Mouse (Mus musculus): ENCODE data around the gene Prpf18. TPM values are rescaled to one million over a fixed set of nuclear protein-coding genes. Genes with fewer than 3 reads are reported as not detected.

Prpf18 gene
- polyA plus RNA-seq (2017; shearing (Covaris generic)), result 92.5 TPM

DNA sequence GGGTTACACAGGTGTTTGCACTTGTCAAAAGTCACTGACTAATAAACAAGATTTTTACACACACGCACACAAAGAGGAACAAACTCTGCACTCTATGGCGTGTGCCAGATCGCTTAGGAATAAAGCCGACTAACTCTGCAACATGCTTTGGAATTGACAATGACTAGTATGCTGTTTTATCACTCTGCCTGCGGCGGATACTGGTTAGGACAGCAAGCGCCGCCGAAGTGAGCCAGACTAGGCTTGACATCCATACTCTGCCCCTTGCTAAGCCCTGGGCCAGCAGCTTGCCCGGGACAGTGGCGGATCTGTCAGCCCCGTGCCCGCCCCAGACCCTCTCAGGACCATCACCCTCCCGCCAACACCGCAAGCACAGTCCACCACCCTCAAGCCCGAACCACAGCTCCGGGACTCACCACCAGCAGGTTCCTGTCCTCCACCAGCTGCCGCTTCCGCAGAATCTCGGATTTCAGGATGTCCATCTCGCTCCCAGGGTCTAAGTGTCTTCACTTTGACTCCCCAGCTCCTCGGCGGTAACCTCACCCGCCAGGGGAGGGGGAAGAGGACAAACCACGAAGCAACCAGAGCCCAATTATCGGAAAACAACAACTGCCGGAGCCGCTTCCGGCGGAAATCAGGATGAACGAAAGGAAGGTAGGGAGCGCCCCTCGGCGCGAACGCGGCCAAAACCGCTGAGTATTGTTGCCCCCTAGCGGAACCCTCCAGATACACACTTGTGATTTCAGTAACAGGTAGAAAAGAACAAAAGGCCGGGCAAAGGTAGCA is at the start of gene Prpf18:
Gene Prpf18 (minus strand): TSS at position 614 of the 786 bp plus-strand sequence.

Other genes with a start within 250 kb of the Prpf18 start
- not detected for gene Bend7, start 65.7 kb upstream of the Prpf18 start, polyA plus RNA-seq (2017; shearing (Covaris generic))
- 33.0 TPM for gene Sephs1, start 229.5 kb upstream of the Prpf18 start, polyA plus RNA-seq (2017; shearing (Covaris generic))

Data from CD4-positive, CD25-positive, alpha-beta regulatory T cell, adult 9 weeks (primary cell).